Mouse (Mus musculus) intestine, embryonic 16.5 days (tissue): Measurements from ENCODE around the gene Unc5cl. TPM values are rescaled to one million over a fixed set of nuclear protein-coding genes. Genes with fewer than 3 reads are reported as not detected.

Experiments used
- ATAC-seq: fragments of 200-750 bp; cut with Nextera tagmentation; 2 replicates; pipeline ENCODE4 v1.8.0; 2017; ENCODE audit warnings: moderate TSS enrichment, moderate library complexity
- H3K27ac ChIP-seq: fragments of 300-500 bp; sonication (generic); 2 replicates; pipeline ENCODE4 v1.5.1; 2014; ENCODE audit warnings: mild to moderate bottlenecking, low read length
- H3K27me3 ChIP-seq: fragments of 300-500 bp; sonication (generic); replicated peaks from 2 replicates; pipeline ENCODE4 v1.6.1; 2014; ENCODE audit warnings: low read length, control low read depth, mixed read lengths; ENCODE audit not compliant: control insufficient read depth, insufficient read depth
- H3K36me3 ChIP-seq: fragments of 300-500 bp; sonication (generic); 2 replicates; pipeline ENCODE4 v1.6.1; 2014; ENCODE audit warnings: low read length, control low read depth; ENCODE audit not compliant: control insufficient read depth, insufficient read depth
- H3K4me1 ChIP-seq: fragments of 300-500 bp; sonication (generic); 2 replicates; pipeline ENCODE4 v1.6.1; 2014; ENCODE audit warnings: low read length, control low read depth, mixed read lengths; ENCODE audit not compliant: control insufficient read depth, insufficient read depth
- H3K4me2 ChIP-seq: fragments of 300-500 bp; sonication (generic); 2 replicates; pipeline ENCODE4 v1.6.1; 2014; ENCODE audit warnings: low read depth, low read length, control low read depth
- H3K4me3 ChIP-seq: fragments of 300-500 bp; sonication (generic); 2 replicates; pipeline ENCODE4 v1.5.1; 2014; ENCODE audit warnings: mild to moderate bottlenecking, low read length
- H3K9ac ChIP-seq: fragments of 300-500 bp; sonication (generic); 2 replicates; pipeline ENCODE4 v1.6.1; 2014; ENCODE audit warnings: low read depth, low read length
- H3K9me3 ChIP-seq: fragments of 300-500 bp; sonication (generic); 2 replicates; pipeline ENCODE4 v1.6.1; 2016; ENCODE audit warnings: low read length, control low read depth; ENCODE audit not compliant: control insufficient read depth
- WGBS: fragments of 180-500 bp; shearing (Covaris S2); extraction: QIAGEN DNeasy Blood & Tissue Kit; methylation state at CpG from one replicate; pipeline ENCODE4 v1.1.7; 2014; 5-methylcytosine and 5-hydroxymethylcytosine counted together
- polyA plus RNA-seq: library from polyadenylated mRNA; unstranded; fragments of >200 nt; fragmentation: Nextera tagmentation; extraction: Ambion mirVana; gene quantifications from 2 replicates; pipeline ENCODE4 v1.2.1, GENCODE M21; 2015

Gene Unc5cl
- 47.2 and 49.3 TPM in 2 replicates for polyA plus RNA-seq

DNA sequence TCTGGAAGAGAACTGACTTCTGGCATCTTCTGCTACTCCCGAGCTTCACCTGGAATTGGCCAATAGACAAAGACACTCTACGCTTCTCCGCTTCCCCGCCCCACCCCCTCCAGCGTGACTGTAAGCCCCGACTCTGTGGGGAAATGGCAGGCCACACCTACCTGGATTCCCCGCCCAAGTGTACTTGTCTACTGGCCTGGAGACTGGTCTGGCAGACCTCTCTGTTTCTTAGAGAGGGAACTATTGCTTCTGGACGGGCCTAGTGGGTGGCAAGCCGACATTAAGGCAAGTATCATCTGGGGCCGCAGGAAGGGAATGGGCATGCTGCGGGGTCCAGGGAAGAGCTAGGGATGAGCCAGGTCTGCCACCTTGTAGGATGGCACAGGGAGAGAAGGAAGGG is at the start of gene Unc5cl:
Unc5cl (plus strand) TSS at position 214 of the 400 bp plus-strand sequence.
- Histone ChIP-seq H3K9me3 (no peaks in the 10 kb centered on the region), H3K27ac (peak within 1 kb of the TSS; percentile 94), H3K4me2 (peak within 1 kb of the TSS; percentile 44), H3K27me3 (no peaks in the 10 kb centered on the region), H3K4me1 (peaks cover 19% of the 10 kb centered on the region), H3K36me3 (no peaks in the 10 kb centered on the region), H3K9ac (peak within 1 kb of the TSS; percentile 68), H3K4me3 (peak within 1 kb of the TSS; percentile 54)
- WGBS, result 42% methylated on average over 11 of the region's 11 CpGs
- peak; percentile 66 for ATAC-seq

- Histone ChIP-seq H3K4me1 (peaks cover 17% of the 10 kb centered on the region), H3K9ac (no peak overlapping the region), H3K27me3 (no peaks in the 10 kb centered on the region), H3K27ac (no peak overlapping the region), H3K4me2 (no peak overlapping the region), H3K9me3 (no peaks in the 10 kb centered on the region), H3K36me3 (no peaks in the 10 kb centered on the region), H3K4me3 (no peak overlapping the region)
- WGBS, result 74% methylated on average over 4 of the region's 4 CpGs
- no peak for ATAC-seq
Observed at GRCm38 (mm10) chr17:48407154-48407553, 47.5 kb upstream of the Unc5cl start.

GRCm38 (mm10) chr17:48407910-48408525 is 46.7 kb upstream of the Unc5cl start:
- H3K9me3 ChIP-seq, result no peaks in the 10 kb centered on the region
- H3K9ac ChIP-seq, result peak overlapping the region; percentile 99
- H3K4me3 ChIP-seq, result peak overlapping the region; percentile 89
- no peak for ATAC-seq
- 4% methylated on average over 8 of the region's 8 CpGs for WGBS
- peak overlapping the region; percentile 100 for H3K27ac ChIP-seq
- no peaks in the 10 kb centered on the region for H3K36me3 ChIP-seq
- peaks cover 17% of the 10 kb centered on the region for H3K4me1 ChIP-seq
- peak overlapping the region; percentile 71 for H3K4me2 ChIP-seq
- no peaks in the 10 kb centered on the region for H3K27me3 ChIP-seq

GRCm38 (mm10) chr17:48408526-48409291 is 46.0 kb upstream of the Unc5cl start:
- Histone ChIP-seq H3K4me2 (peak overlapping the region; percentile 71), H3K9ac (peak overlapping the region; percentile 99), H3K36me3 (no peaks in the 10 kb centered on the region), H3K9me3 (no peaks in the 10 kb centered on the region), H3K27me3 (no peaks in the 10 kb centered on the region), H3K4me3 (peak overlapping the region; percentile 89), H3K4me1 (peaks cover 17% of the 10 kb centered on the region), H3K27ac (peak overlapping the region; percentile 100)
- WGBS, result under 1% methylated on average over 47 of the region's 47 CpGs
- ATAC-seq, result peak; percentile 44

- peak; percentile 97 for ATAC-seq
- Histone ChIP-seq H3K27me3 (no peaks in the 10 kb centered on the region), H3K27ac (peak within 1 kb of the TSS; percentile 100), H3K36me3 (peaks cover 5% of the 10 kb centered on the region; the same call in 1 of the 2 replicates), H3K4me2 (peak within 1 kb of the TSS; percentile 71), H3K4me3 (peak within 1 kb of the TSS; percentile 89), H3K9ac (peak within 1 kb of the TSS; percentile 99), H3K4me1 (peaks cover 17% of the 10 kb centered on the region), H3K9me3 (no peaks in the 10 kb centered on the region)
- under 1% methylated on average over 84 of the region's 84 CpGs for WGBS
Observed at GRCm38 (mm10) chr17:48409380-48410298, 45.1 kb upstream of the Unc5cl start, which contains the start of the genes Nfya and Oard1. Nfya (minus strand) TSS chr17:48409906. Oard1 (plus strand) TSS chr17:48410014.

- under 1% methylated on average over 13 of the region's 13 CpGs for WGBS
- Histone ChIP-seq H3K36me3 (peaks cover 9% of the 10 kb centered on the region; the same call in 1 of the 2 replicates), H3K4me3 (peak overlapping the region; percentile 73), H3K9ac (peak overlapping the region; percentile 89), H3K27me3 (no peaks in the 10 kb centered on the region), H3K4me2 (peak overlapping the region; percentile 56), H3K9me3 (no peaks in the 10 kb centered on the region), H3K27ac (peak overlapping the region; percentile 99), H3K4me1 (peaks cover 17% of the 10 kb centered on the region)
- peak; percentile 37 for ATAC-seq
Observed at GRCm38 (mm10) chr17:48410299-48410785, 44.4 kb upstream of the Unc5cl start.

- Histone ChIP-seq H3K9ac (peak overlapping the region; percentile 89), H3K4me3 (peak overlapping the region; percentile 73), H3K4me2 (peak overlapping the region; percentile 56), H3K27me3 (no peaks in the 10 kb centered on the region), H3K4me1 (peaks cover 17% of the 10 kb centered on the region), H3K27ac (peak overlapping the region; percentile 99), H3K9me3 (no peaks in the 10 kb centered on the region), H3K36me3 (peaks cover 13% of the 10 kb centered on the region)
- no peak for ATAC-seq
- 35% methylated on average over 8 of the region's 8 CpGs for WGBS
Observed at GRCm38 (mm10) chr17:48411241-48411640, 43.5 kb upstream of the Unc5cl start.

DNA sequence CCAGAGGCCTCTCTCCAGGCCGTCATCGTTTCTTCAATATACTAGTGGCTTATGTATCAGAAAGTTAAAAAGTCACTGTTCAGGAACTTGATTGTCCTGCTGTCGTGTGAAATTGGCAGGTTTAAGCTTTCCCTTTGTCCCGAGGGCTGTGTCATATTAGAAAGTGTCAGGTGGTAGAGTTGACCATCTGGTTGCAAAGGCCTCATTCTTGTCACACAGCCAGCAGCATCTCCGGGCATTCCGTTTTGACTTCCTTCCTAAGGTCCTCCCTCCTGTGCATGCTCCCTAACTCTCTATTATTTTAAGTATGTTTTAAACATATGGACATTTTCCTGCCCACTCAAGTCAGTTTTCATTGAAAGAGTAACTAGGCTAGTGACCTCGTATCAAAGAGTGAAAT is 38.7 kb upstream of the Unc5cl start:
- no peak overlapping the region for H3K4me2 ChIP-seq
- H3K4me1 ChIP-seq, result peaks cover 15% of the 10 kb centered on the region; the same call in 1 of the 2 replicates
- no peak overlapping the region for H3K9ac ChIP-seq
- no peaks in the 10 kb centered on the region for H3K9me3 ChIP-seq
- H3K27ac ChIP-seq, result no peak overlapping the region
- ATAC-seq, result no peak
- no peak overlapping the region for H3K4me3 ChIP-seq
- WGBS, result 76% methylated on average over 7 of the region's 7 CpGs
- peaks cover 13% of the 10 kb centered on the region for H3K36me3 ChIP-seq
- no peaks in the 10 kb centered on the region for H3K27me3 ChIP-seq
